Mouse (Mus musculus) layer of hippocampus, adult 8-10 months (tissue): ENCODE measurements around the gene Exosc1. TPM values are rescaled to one million over a fixed set of nuclear protein-coding genes. Genes with fewer than 3 reads are reported as not detected.
A peak's percentile ranks its signal among the peaks of the same experiment; 100 is the strongest.

Experiments used
- DNase-seq, 2 experiments: peaks; one replicate each; pipeline ENCODE4 v3.0.0; 2022; ENCODE audit warnings: low spot score in 2 of 2
- total RNA-seq, 4 experiments: library from RNA; stranded (reverse); gene quantifications; 2 replicates each; pipeline ENCODE4 v1.2.4; 2022

The Exosc1 gene
- total RNA-seq, 4 experiments from 2014 or later = 25.5 to 34.9 (median 29.1) TPM

DNA sequence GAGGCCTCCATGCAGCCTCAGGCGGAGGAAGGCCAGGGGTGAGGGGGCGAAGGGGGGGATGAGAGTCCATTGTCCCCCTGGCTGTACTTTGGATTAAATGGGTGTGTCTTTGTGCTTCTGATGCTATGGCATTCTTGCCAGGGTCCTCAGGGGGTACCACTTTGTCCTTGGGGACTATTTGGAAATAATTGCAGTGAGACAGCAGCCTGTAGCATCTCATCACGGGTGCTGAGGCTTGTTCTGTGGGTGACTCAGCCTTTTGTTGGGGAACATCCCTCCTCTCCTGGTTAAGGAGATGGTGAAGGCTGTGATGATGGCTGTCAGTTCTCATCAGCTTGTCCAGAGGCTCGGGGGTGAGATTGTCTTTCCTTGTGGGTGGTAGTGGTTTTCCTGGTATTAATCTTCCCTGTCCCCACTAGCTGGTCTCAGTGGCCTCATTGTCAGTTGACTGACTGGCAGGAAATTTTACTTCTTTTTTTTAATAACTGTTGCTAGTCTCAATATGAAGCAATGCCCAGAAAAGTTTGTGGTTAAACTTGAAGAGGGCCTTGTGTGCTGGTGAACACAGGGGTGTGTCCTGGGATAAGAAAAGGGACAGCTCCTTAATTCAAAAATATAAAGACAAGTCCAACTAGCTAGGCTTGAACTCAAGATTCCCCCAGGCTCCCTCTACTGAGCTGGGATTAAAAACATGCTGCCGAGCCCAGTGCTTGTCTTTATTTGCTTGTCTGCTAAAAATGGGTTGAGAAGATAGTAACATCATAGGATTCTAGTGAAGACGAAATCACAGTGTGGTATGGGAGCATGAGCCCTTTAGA, 19.2 kb downstream of the Exosc1 start:
- no peak for DNase-seq

DNA sequence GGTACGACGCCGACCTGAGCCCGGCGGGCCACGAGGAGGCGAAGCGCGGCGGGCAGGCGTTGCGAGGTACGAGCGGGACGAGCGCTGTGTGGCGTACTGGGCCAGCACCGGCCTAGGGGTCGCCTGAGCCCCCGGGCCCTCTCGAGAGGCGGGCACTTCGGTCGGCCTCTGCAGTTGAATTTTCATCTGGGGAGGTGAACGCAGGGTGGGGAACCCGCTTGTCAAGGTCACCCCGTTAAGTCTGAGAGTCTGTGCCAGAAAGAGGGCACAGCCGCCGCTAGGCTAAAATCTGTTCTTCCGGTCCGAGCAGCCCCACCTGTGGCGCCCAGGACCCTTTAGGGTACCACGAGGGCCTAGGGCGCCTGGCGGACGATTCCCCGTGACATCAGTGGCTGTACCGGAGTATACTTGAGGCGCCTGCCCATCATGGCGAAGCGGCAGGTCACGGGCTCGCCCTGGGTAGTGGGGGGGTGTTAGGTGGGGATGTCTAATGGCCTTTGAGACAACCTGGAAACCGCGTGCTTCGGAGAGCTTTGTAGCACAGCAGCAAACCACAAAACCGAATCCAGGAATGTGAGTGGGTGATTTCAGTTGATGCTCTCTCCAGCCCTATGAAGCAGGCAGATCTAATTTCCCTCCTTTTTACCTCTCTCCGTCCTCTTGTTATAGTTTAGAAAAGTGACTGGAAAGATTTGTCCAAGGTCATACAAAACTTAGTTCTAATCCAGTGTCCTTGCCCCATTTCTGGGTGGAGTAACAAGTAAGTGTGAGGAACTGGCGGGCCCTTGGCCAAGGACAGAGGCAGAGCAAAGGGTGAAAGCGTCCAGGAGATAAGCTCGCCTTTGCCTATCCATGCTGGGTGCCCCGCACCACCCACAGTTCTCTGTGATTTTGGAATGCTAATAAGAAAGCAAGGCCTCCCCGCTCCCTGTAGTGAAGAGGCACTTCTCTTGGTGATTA, 20.8 kb downstream of the Exosc1 start:
- peak; percentile 37 to 45 for DNase-seq

DNA sequence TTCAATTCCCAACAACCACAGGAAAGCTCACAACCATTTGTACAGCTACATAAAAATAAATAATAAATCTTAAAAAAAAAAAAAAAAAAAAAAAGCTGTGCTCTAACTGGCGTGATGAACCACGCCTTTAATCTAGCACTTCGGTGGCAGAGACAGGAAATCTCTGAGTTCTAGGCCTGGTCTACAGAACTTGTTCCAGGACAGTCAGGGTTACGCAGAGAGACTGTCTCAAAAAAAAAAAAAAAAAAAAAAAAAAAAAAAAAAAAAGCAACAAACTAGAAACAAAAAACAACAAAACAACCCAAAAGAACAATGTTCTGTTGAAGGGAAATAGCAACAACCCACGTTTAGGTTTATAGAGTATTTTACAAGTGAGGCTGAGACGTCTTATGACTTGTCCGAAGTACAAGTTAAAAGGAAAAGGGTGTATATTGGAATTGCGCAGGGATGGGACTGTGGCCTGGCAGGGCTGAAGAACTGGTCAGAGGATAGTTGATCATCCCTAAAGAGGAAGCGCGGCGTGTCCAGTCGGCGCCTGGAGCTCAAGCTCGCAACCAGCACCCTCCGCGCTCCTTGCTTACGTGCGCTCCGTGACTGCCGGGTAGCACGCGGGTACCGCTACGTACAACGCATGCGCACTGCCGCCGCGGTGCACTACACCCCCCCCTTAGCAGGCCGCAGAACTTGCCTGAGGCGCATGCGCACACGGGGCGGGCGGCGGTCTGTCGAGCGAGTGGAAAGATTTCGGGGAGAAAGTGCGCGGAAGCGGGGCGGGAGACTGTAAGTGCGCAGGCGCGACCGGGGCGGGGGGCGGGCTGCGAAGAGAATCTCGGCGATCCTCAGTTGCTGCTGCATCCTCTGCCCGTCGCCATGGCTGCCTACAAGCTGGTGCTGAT, 21.8 kb downstream of the Exosc1 start, which contains the start of gene Pgam1:
Gene Pgam1, plus strand, starts transcription at position 746 of the 896 bp plus-strand sequence.
- peak; percentile 91 to 95 for DNase-seq

DNA sequence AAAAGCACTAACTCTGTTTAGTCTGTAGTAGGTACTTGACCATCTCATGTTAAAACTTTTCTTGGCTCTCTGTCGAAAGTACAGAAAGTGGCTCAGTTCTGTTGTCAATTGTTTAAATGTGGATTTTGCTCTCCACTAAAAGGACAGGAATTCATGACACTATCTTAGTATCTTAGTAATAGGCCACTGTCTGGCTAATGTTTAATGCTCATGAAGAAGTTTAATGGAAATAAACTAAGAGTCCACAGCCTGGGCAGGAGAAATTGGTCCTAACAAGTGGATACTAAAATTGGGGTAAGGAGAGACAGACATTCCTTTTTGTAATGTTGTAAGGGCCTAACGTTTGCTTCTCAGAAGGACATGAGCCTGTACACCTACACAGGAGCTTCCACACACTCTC, 22.8 kb downstream of the Exosc1 start:
- no peak for DNase-seq

DNA sequence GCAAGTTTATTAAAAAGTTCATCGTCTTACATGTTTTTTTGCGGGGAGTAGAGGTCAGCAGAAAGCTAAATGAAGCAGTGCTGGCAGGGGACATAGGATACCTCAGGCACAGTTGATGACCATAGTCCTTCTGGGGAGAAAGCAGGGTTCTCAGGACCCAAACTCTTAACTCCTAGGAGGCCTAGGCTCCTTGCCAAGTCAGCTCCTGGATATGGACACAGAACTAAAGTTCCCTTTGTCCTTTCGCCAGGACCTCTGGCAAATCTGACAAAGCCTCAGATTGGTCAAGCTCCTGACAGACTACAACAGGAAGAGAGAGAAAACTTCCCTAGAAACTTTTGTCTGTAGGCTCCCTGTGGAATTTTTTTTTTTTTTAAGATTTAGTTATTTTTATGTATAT, 24.5 kb downstream of the Exosc1 start:
- no peak for DNase-seq

DNA sequence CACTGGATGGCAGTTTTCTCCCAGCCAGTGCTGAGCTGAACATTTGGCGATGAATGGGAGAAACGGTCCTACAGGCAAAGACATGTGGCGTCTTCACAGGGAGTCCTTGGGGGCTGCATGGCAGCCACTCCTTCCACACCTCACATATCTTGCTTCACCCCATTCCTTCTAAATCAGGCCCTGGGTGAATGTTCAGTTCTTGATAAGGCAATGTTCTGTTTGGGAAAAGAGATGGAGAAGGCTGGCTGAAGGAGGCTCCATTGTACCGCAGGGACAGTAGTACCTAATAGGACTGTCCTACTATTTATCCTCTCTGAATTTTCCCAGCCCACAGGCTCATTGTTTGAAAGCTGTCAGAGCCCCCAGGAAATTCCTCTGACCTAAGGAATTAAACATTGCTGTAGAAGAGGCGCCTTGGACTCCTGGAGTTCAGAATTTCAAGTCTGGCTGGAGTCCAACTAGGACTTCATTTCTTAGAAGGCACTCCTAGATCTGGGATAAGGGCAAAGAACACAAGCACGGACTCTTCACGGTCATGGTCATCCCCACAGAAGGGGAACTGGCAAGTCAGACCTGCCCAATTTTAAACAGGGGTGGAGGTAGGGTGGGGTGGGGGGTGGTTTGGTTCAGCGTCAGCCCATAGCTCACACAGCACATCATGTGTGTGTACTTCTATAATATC, 26.0 kb downstream of the Exosc1 start:
- no peak for DNase-seq

DNA sequence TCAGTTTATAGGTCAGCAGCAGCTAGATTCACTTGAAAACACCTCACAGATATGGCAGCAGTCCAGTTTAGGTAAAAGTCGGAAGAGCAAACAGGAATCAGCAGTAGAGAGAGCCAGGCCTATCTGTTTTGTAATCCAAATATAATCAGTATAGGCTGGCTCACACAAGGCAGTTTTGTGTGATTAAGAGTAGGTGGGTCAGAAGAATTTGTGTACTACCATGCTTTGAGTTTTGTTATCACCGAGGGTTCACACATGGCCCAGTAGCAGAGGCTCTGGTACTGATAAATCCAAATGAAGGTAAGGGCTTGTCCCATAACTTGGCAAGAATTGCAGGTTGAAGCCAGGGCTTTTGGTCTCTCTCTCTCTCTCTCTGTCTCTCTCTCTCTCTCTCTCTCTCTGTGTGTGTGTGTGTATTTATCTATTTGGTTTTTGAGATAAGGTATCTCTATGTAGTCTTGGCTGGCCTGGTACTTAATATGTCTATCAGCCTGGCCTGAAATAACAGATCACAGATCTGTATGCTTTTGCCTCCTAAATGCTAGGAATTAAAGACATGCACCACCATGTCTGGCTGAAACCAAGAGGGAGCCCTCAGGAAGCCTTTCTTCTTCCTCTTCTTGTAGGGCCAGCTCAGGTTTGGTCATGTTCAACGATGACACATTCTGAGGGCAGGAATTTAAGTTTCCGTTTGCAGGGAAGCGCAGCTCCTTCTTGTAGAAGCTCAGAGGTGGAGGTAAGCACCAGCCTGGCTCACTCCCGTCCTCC, 26.7 kb downstream of the Exosc1 start:
- DNase-seq = no peak

DNA sequence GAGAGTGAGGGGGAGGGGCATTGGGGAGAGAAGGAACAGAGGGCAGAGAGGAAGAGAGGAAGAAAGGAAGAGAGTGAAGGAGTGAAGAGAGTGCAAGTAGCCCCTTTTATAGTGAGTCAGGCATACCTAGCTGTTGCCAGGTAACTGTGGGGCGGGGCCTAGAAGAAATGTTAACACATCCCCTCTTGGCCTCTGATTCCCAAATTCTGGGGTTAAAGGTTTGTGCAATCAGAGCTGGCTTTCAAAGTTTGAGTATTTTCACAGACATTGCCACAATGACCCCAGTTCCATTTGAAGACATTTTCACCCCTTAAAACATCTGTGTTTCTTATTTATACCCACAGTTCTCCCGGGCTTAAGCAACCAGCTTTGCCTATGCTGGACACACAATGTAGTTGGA, 28.0 kb downstream of the Exosc1 start:
- DNase-seq = no peak

DNA sequence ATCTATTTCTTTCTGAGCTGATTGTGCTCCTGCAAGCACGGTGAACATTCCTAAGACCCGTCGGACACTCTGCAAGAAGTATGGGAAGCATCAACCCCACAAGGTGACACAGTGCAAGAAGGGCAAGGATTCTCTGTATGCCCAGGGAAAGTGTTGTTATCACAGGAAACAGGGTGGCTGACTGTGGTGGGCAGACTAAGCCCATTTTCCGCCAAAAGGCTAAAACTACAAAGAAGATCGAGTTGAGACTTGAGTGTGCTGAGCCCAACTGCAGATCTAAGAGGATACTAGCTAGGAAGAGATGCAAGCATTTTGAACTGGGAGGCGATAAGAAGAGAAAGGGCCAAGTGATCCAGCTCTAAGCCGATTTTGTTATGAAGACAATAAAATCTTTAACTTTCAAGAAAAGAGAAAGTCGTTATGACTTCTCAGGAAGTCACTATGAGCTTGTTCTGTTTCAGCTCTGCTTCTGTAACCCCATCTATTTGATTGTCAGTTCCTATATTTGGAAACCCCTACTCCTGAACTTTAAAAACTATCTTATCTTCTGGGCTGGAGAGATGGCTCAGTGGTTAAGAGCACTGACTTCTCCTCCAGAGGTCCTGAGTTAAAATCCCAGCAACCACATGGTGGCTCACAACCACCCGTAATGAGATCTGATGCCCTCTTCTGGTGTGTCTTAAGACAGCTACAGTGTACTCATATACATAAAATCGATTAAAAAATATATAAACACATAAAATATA, 30.2 kb downstream of the Exosc1 start:
- no peak for DNase-seq

DNA sequence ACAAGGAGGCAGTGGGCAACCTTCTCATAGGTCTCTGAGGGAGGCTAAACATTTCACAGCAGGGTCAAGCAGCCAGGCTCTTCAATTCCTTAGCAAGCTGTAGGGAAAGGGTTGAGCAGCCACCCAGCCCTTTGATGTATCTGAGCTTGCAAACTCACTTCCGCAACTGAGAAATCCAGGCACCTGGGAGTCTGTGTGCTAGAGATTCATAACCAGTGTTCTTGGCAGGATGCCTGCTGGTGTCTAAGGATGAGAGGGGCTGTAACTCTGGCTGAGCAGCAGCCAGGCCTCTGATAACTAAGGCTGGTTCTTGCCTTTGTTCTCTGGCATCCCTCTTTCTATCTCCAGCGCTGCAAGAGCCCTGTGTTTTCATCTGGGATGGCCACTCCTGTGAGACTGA, 31.5 kb downstream of the Exosc1 start:
- no peak for DNase-seq

DNA sequence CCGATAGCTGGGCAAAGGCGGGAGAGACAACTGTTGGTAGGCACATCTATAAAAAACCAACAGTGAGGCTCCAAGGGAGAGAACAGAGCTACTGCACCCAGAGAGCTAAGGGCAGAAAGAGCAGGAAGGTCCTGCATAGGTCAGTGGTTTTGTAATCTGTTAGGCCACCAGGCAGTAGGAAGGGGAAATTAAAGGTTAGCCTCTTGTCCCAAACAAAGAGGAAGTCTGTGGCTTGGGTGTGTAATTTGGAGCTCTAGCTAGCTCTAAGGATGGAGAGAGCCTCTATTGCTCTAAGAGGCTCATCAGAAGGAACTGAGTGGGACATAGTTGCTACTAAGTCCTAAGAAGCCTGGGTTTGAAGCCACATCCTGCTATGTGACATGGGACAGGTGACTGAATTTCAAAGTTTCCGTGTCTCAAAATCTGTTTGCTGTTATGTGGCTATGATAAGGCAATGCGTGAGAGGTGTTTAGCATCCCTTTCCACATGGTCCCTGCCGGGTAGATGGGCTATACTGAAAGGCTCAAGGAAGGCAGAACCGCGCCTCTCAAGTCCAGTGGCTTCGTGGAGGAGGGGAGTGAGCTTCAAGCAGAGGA, 32.6 kb downstream of the Exosc1 start:
- DNase-seq = no peak

DNA sequence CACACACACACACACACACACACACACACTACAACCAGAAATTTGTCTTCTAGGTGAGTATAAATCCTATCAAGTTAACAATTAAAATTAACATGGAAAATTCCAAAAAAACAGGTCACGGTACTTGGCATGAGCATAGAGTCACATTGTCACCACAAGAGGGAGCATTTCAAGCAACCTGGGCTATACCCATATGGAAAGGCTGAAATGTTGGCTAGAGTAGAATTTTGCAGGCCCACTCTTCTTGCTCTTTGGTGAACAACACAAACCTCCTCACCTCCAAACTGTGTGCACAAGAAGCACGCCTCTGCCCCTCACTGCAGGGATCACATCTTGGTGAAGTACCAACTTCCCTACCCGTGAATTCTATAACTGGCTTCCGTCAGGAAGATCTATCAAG, 34.4 kb downstream of the Exosc1 start:
- DNase-seq = no peak

DNA sequence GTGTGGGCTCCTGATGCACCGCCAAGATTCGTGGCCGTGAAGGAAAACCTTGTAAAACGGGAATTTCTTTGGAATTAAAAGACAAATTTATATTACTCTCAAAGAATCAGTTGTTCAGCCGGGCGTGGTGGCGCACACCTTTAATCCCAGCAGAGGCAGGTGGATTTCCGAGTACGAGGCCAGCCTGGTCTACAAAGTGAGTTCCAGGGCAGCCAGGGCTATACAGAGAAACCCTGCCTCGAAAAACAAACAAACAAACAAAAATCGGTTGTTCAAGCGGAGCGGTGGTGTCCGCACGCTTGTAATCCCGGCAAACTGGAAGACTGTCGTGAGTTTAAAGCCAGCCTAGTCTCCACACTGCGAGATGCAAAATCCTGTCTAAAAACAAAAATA, 36.9 kb downstream of the Exosc1 start:
- no peak for DNase-seq

DNA sequence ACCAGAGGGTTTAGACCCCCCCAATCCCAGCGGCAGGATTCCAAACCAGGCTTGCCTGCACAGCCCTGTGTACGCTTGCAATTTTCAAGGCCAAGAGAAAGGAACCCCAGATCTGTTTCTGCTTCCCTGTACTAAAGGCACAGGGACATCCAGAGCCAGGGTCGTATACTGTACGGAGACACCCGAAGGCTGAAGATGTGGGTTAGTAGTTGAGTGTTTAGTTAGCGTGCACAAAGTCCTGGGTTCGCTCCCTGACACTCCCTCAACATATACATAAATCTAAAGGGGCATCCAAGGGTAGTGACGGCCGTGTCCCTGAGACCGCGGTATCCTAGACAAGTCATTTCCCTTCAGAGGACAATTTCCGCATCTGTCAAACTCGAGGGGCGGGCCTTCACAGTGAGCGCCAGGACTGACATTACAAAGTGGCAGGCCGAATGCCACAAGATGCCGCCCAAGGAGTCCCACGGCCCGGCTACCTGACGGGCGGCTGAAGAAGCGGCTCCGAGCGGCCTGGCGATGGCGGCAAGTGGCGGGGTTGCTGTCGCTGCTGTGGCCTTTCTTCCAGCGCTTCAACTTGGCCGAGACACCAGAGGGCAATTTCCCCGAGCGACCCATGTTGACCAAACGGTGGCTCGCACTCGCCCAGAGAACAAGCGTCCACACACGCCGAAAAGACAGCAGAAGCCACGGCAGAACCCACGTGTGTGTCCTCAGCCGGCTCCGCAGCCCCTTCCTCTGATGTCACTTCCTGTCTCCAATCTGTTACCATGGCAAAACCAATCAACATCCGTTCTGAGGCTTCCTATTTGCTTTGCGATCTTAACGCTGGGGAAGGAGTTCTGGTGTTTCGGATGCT, 37.5 kb downstream of the Exosc1 start, which contains the start of gene Rrp12:
Gene Rrp12, minus strand, starts transcription at position 714 of the 859 bp plus-strand sequence.
- DNase-seq = peak; percentile 81 to 89

DNA sequence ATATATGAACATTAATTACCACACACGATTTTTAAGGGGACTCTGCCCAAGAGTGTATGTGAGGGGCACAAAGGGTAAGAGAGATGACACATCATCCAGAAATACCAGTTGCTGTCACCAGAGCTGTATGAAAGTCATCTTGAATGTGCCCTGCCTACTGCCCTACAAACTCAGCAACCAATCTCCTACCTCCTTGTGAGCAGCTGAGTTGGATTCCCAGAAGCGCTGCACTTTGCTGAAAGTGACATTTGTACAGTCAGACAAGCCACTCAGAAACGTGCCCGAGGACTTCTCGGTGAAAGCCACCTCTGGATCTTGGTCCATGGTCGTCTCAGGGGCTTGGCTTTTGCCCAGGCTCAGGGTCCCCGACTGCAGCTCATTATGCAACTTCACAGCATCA, 38.3 kb downstream of the Exosc1 start:
- DNase-seq = no peak

DNA sequence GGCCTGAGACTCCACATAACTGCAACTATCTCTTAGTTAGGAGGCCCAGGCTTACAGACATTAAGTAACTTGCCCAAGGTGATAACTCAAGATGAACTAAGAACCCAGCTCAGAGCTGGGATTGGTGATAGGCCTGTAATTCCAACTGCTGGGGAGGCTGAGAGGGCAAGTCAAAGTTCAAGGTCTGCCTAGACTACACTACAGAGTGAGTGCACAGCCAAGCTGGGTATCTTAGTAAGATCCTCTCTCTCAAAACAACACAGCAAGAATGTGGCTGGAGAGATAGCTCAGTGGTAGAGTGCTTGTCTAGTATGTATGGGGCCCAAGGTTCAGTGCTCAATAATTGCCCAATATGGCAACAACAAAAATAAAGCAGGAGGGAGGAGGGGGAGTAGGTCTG, 45.0 kb downstream of the Exosc1 start:
- no peak for DNase-seq

DNA sequence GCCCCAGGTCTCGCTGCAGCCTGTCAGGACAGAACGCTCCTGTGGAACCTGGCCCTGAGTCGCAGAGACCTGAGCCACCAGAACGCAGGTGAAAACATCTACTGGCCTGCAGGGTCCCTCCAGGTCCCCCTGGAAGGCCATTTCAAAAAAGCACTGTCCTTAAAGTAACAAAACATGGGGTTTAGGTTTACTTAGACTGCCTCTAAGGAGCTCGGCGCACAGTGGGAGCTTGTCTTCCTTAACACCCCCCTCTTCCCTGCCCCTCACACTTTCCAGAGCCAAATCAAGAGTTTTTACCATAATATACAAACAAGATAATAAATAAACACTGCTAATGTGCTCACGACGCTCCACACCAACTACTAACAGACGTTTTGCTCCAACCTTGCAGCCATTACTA, 49.3 kb downstream of the Exosc1 start:
- no peak for DNase-seq

DNA sequence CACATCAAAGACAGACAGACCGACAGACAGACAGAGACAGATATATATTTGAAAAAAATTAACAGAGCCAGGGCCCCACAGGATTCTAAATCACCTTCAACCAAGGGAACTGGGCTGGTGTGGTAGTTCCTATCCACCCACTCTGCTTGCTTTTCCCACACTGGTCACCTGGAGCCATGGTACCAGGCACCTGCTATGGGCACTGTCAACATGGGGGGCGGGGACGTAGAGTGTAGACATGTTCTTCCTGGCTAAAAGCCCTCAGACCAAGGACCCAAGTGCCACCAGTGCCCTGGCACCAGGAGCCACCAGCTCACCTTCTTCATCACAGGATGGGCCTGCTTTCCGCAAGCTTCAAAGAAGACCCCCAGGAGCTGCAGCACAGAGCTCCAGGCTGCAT, 51.4 kb downstream of the Exosc1 start:
- DNase-seq = no peak
